Mouse (Mus musculus) hindbrain, embryonic 16.5 days (tissue): ENCODE measurements at regions not wholly inside any gene's neighbourhood (a gene's known extent, or its start where the extent isn't known, plus 50 kb on each side); places are given as distances from the start of the nearest gene placed in this dataset.
"Not testable (repeated sequence)": the region's sequence is repeated elsewhere in the genome, so short reads cannot be mapped to it uniquely, and the experiment has no call there.

Experiments used
- ATAC-seq: fragments of 200-750 bp; cut with Nextera tagmentation; 2 replicates; pipeline ENCODE4 v1.8.0; 2017; ENCODE audit warnings: moderate TSS enrichment, moderate library complexity
- H3K27ac ChIP-seq: fragments of 300-500 bp; sonication (generic); 2 replicates; pipeline ENCODE4 v1.5.1; 2014; ENCODE audit warnings: low read depth, mild to moderate bottlenecking, control low read depth, low read length, moderate library complexity
- H3K27me3 ChIP-seq: fragments of 300-500 bp; sonication (generic); replicated peaks from 2 replicates; pipeline ENCODE4 v1.6.1; 2014; ENCODE audit warnings: low read length; ENCODE audit not compliant: control insufficient read depth, insufficient read depth
- H3K36me3 ChIP-seq: fragments of 300-500 bp; sonication (generic); 2 replicates; pipeline ENCODE4 v1.6.1; 2014; ENCODE audit warnings: mild to moderate bottlenecking, low read length, moderate library complexity, mixed read lengths; ENCODE audit not compliant: control insufficient read depth, insufficient read depth
- H3K4me1 ChIP-seq: fragments of 300-500 bp; sonication (generic); 2 replicates; pipeline ENCODE4 v1.6.1; 2014; ENCODE audit warnings: low read depth, low read length; ENCODE audit not compliant: control insufficient read depth, insufficient read depth
- H3K4me2 ChIP-seq: fragments of 300-500 bp; sonication (generic); 2 replicates; pipeline ENCODE4 v1.6.1; 2014; ENCODE audit warnings: mild to moderate bottlenecking, low read length, control low read depth, moderate library complexity
- H3K4me3 ChIP-seq: fragments of 300-500 bp; sonication (generic); 2 replicates; pipeline ENCODE4 v1.5.1; 2014; ENCODE audit warnings: mild to moderate bottlenecking, low read length, control low read depth, moderate library complexity
- H3K9ac ChIP-seq: fragments of 300-500 bp; sonication (generic); 2 replicates; pipeline ENCODE4 v1.6.1; 2014; ENCODE audit warnings: low read depth, mild to moderate bottlenecking, control low read depth, low read length, moderate library complexity
- H3K9me3 ChIP-seq: fragments of 300-500 bp; sonication (generic); 2 replicates; pipeline ENCODE4 v1.6.1; 2014; ENCODE audit warnings: mild to moderate bottlenecking, low read length, moderate library complexity; ENCODE audit not compliant: control insufficient read depth
- WGBS: fragments of 180-500 bp; shearing (Covaris S2); extraction: QIAGEN DNeasy Blood & Tissue Kit; methylation state at CpG from one replicate; pipeline ENCODE4 v1.1.7; 2014; 5-methylcytosine and 5-hydroxymethylcytosine counted together

GRCm38 (mm10) chr11:10051584-10052210, 860.0 kb downstream of the Abca13 start:
- Histone ChIP-seq H3K27ac (no peak overlapping the region), H3K4me3 (no peak overlapping the region), H3K4me1 (no peaks in the 10 kb centered on the region), H3K9ac (no peak overlapping the region), H3K27me3 (no peaks in the 10 kb centered on the region), H3K4me2 (no peak overlapping the region), H3K9me3 (no peaks in the 10 kb centered on the region), H3K36me3 (no peaks in the 10 kb centered on the region)
- WGBS: 49% methylated on average over 2 of the region's 2 CpGs
- ATAC-seq: no peak

GRCm38 (mm10) chr11:10071881-10072280, 880.1 kb downstream of the Abca13 start:
- no peak for ATAC-seq
- Histone ChIP-seq H3K4me3 (no peak overlapping the region), H3K4me2 (no peak overlapping the region), H3K4me1 (no peaks in the 10 kb centered on the region), H3K36me3 (no peaks in the 10 kb centered on the region), H3K27ac (no peak overlapping the region), H3K27me3 (no peaks in the 10 kb centered on the region), H3K9ac (no peak overlapping the region), H3K9me3 (no peaks in the 10 kb centered on the region)
- 79% methylated on average over 2 of the region's 2 CpGs for WGBS

- Histone ChIP-seq H3K27ac (no peak overlapping the region), H3K4me1 (no peaks in the 10 kb centered on the region), H3K4me2 (no peak overlapping the region), H3K27me3 (no peaks in the 10 kb centered on the region), H3K4me3 (no peak overlapping the region), H3K9me3 (no peaks in the 10 kb centered on the region), H3K36me3 (no peaks in the 10 kb centered on the region), H3K9ac (no peak overlapping the region)
- 85% methylated on average over 4 of the region's 4 CpGs for WGBS
- no peak for ATAC-seq
Measured at GRCm38 (mm10) chr11:10087939-10088338, 896.2 kb downstream of the Abca13 start.

GRCm38 (mm10) chr11:10102314-10102713, 910.6 kb downstream of the Abca13 start:
- not testable (repeated sequence) for H3K27ac ChIP-seq, H3K36me3 ChIP-seq, H3K4me2 ChIP-seq, ATAC-seq, H3K27me3 ChIP-seq, H3K4me1 ChIP-seq, H3K9ac ChIP-seq, H3K9me3 ChIP-seq, H3K4me3 ChIP-seq
- 93% methylated on average over 8 of the region's 8 CpGs for WGBS

GRCm38 (mm10) chr11:10105077-10105476, 913.3 kb downstream of the Abca13 start:
- Histone ChIP-seq H3K4me3 (no peak overlapping the region), H3K27me3 (no peaks in the 10 kb centered on the region), H3K4me2 (no peak overlapping the region), H3K9me3 (0 out of 2 replicates have a peak, but pooled peaks cover 2% of the 10 kb centered on the region), H3K27ac (no peak overlapping the region), H3K9ac (no peak overlapping the region), H3K4me1 (no peaks in the 10 kb centered on the region), H3K36me3 (no peaks in the 10 kb centered on the region)
- 88% methylated on average over 2 of the region's 2 CpGs for WGBS
- no peak for ATAC-seq

GRCm38 (mm10) chr11:10142161-10142560, 950.4 kb downstream of the Abca13 start:
- Histone ChIP-seq H3K27ac (no peak overlapping the region), H3K36me3 (no peaks in the 10 kb centered on the region), H3K9me3 (no peaks in the 10 kb centered on the region), H3K4me1 (no peaks in the 10 kb centered on the region), H3K4me3 (no peak overlapping the region), H3K4me2 (no peak overlapping the region), H3K9ac (no peak overlapping the region), H3K27me3 (no peaks in the 10 kb centered on the region)
- ATAC-seq: no peak

GRCm38 (mm10) chr11:10149160-10149559, 957.4 kb downstream of the Abca13 start:
- Histone ChIP-seq H3K27ac (no peak overlapping the region), H3K4me2 (no peak overlapping the region), H3K9ac (no peak overlapping the region), H3K36me3 (no peaks in the 10 kb centered on the region), H3K4me3 (no peak overlapping the region), H3K27me3 (no peaks in the 10 kb centered on the region), H3K9me3 (no peaks in the 10 kb centered on the region), H3K4me1 (no peaks in the 10 kb centered on the region)
- WGBS: 52% methylated on average over 1 of the region's 1 CpGs
- no peak for ATAC-seq

- no peak overlapping the region for H3K4me2 ChIP-seq
- no peaks in the 10 kb centered on the region for H3K27me3 ChIP-seq
- ATAC-seq: no peak
- no peaks in the 10 kb centered on the region for H3K9me3 ChIP-seq
- no peak overlapping the region for H3K27ac ChIP-seq
- no peak overlapping the region for H3K4me3 ChIP-seq
- H3K36me3 ChIP-seq: no peaks in the 10 kb centered on the region
- H3K4me1 ChIP-seq: no peaks in the 10 kb centered on the region
- H3K9ac ChIP-seq: no peak overlapping the region
Measured at GRCm38 (mm10) chr11:10153836-10154235, 960.2 kb upstream of the Vwc2 start.

GRCm38 (mm10) chr11:10193738-10194137, 920.3 kb upstream of the Vwc2 start:
- Histone ChIP-seq H3K4me2 (no peak overlapping the region), H3K4me3 (no peak overlapping the region), H3K4me1 (no peaks in the 10 kb centered on the region), H3K27me3 (no peaks in the 10 kb centered on the region), H3K27ac (no peak overlapping the region), H3K9ac (no peak overlapping the region), H3K36me3 (no peaks in the 10 kb centered on the region), H3K9me3 (no peaks in the 10 kb centered on the region)
- no peak for ATAC-seq
- WGBS: 82% methylated on average over 3 of the region's 3 CpGs

- Histone ChIP-seq H3K27me3 (no peaks in the 10 kb centered on the region), H3K4me2 (no peak overlapping the region), H3K36me3 (no peaks in the 10 kb centered on the region), H3K27ac (no peak overlapping the region), H3K9me3 (no peaks in the 10 kb centered on the region), H3K4me3 (no peak overlapping the region), H3K4me1 (no peaks in the 10 kb centered on the region), H3K9ac (no peak overlapping the region)
- 91% methylated on average over 2 of the region's 2 CpGs for WGBS
- no peak for ATAC-seq
Measured at GRCm38 (mm10) chr11:10194774-10195173, 919.2 kb upstream of the Vwc2 start.
